Mouse (Mus musculus) brain, embryonic 14.5 days (tissue): Measurements from ENCODE around the gene Tigit.

Experiments
- CTCF ChIP-seq: fragments of 200-500 bp; IDR thresholded peaks from 2 replicates; pipeline ENCODE4 v1.5.1; 2012; ENCODE audit warnings: inconsistent platforms, mild to moderate bottlenecking, moderate library complexity, borderline replicate concordance; ENCODE audit not compliant: insufficient read depth, insufficient read length; ENCODE audit errors: extremely low read depth
- POLR2A ChIP-seq: fragments of 200-500 bp; IDR thresholded peaks from 2 replicates; pipeline ENCODE4 v1.6.1; 2012; ENCODE audit warnings: mild to moderate bottlenecking, inconsistent platforms, borderline replicate concordance; ENCODE audit not compliant: poor library complexity, insufficient read depth, insufficient read length, severe bottlenecking; ENCODE audit errors: extremely low read depth

DNA sequence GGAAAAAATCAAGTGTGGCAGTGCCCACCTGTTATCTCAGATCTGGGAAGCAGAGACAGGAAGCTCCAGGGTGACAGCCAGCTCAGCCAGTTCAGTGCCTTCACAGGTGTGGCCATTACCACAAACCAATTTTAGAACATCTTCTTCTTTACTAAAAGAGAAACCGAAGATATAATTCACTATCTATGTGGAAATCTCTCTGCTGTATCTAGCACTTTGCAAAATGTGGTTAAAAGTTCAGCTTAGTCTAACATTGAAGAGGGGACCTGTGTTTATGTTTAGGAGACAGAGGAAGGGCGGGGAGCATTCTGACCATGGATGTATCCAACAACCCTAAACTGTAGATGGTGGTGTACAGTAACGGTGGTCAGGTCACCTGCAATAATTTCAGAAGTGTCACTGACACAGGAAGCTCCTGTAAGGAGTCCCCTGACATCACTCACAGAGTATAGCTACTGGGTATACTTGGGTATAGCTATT lies 26.3 kb upstream of the Tigit start:
- TF ChIP-seq POLR2A (no peak), CTCF (no peak)
